Mouse (Mus musculus): ENCODE measurements around the gene Pot1a. TPM values are rescaled to one million over a fixed set of nuclear protein-coding genes. Genes with fewer than 3 reads are reported as not detected.

The Pot1a gene
- polyA plus RNA-seq (2015; fragmentation: Nextera tagmentation; extraction: Ambion mirVana), result 34.9 and 38.2 TPM in 2 replicates

GRCm38 (mm10) chr6:25808806-25809495 is at the start of gene Pot1a:
Gene Pot1a, minus strand, starts transcription at chr6:25809246.
- peak within 1 kb of the TSS; percentile 68 for H3K9ac ChIP-seq
- no peaks in the 10 kb centered on the region for H3K9me3 ChIP-seq (replicated peaks)
- H3K27ac ChIP-seq, result peak within 1 kb of the TSS; percentile 67
- WGBS, result under 1% methylated on average over 34 of the region's 34 CpGs
- H3K27me3 ChIP-seq, result no peaks in the 10 kb centered on the region
- H3K4me3 ChIP-seq, result peak within 1 kb of the TSS; percentile 57
- H3K36me3 ChIP-seq (ENCODE audit: poor library complexity, severe bottlenecking), result peaks cover 7% of the 10 kb centered on the region; the same call in 1 of the 2 replicates
- ATAC-seq, result peak; percentile 99
- H3K4me1 ChIP-seq, result peaks cover 19% of the 10 kb centered on the region; the same call in 1 of the 2 replicates
- peak within 1 kb of the TSS; percentile 62 for H3K4me2 ChIP-seq

- no peaks in the 10 kb centered on the region for H3K36me3 ChIP-seq (ENCODE audit: poor library complexity, severe bottlenecking)
- H3K4me1 ChIP-seq, result no peaks in the 10 kb centered on the region
- no peaks in the 10 kb centered on the region for H3K27me3 ChIP-seq
- 32% methylated on average over 2 of the region's 2 CpGs for WGBS
- no peak overlapping the region for H3K9ac ChIP-seq
- no peak overlapping the region for H3K4me3 ChIP-seq
- H3K27ac ChIP-seq, result no peak overlapping the region
- no peak overlapping the region for H3K4me2 ChIP-seq
- H3K9me3 ChIP-seq (replicated peaks), result no peaks in the 10 kb centered on the region
- no peak for ATAC-seq
These were observed 27.2 kb upstream of the Pot1a start for GRCm38 (mm10) chr6:25836261-25836660.

- no peak overlapping the region for H3K9ac ChIP-seq
- no peak overlapping the region for H3K4me3 ChIP-seq
- H3K9me3 ChIP-seq (replicated peaks), result no peaks in the 10 kb centered on the region
- H3K27me3 ChIP-seq, result no peaks in the 10 kb centered on the region
- no peak overlapping the region for H3K4me2 ChIP-seq
- ATAC-seq, result no peak
- peaks cover 19% of the 10 kb centered on the region; the same call in 1 of the 2 replicates for H3K4me1 ChIP-seq
- 92% methylated on average over 3 of the region's 3 CpGs for WGBS
- peaks cover 13% of the 10 kb centered on the region; the same call in 1 of the 2 replicates for H3K36me3 ChIP-seq (ENCODE audit: poor library complexity, severe bottlenecking)
- no peak overlapping the region for H3K27ac ChIP-seq
These were observed 3.0 kb downstream of the Pot1a start for GRCm38 (mm10) chr6:25806021-25806420.

GRCm38 (mm10) chr6:25802269-25802668 is 6.8 kb downstream of the Pot1a start:
- H3K27ac ChIP-seq, result no peak overlapping the region
- H3K4me1 ChIP-seq, result peaks cover 3% of the 10 kb centered on the region; the same call in 1 of the 2 replicates
- H3K36me3 ChIP-seq (ENCODE audit: poor library complexity, severe bottlenecking), result peaks cover 26% of the 10 kb centered on the region; the same call in 1 of the 2 replicates
- 74% methylated on average over 3 of the region's 3 CpGs for WGBS
- H3K27me3 ChIP-seq, result no peaks in the 10 kb centered on the region
- H3K4me2 ChIP-seq, result no peak overlapping the region
- H3K9me3 ChIP-seq (replicated peaks), result no peaks in the 10 kb centered on the region
- no peak overlapping the region for H3K9ac ChIP-seq
- no peak overlapping the region for H3K4me3 ChIP-seq
- no peak for ATAC-seq

- H3K9me3 ChIP-seq (replicated peaks), result no peaks in the 10 kb centered on the region
- 82% methylated on average over 6 of the region's 6 CpGs for WGBS
- H3K27me3 ChIP-seq, result no peaks in the 10 kb centered on the region
- H3K4me3 ChIP-seq, result no peak overlapping the region
- peaks cover 31% of the 10 kb centered on the region; the same call in 1 of the 2 replicates for H3K36me3 ChIP-seq (ENCODE audit: poor library complexity, severe bottlenecking)
- no peak overlapping the region for H3K9ac ChIP-seq
- H3K27ac ChIP-seq, result no peak overlapping the region
- ATAC-seq, result no peak
- no peaks in the 10 kb centered on the region for H3K4me1 ChIP-seq
- H3K4me2 ChIP-seq, result no peak overlapping the region
These were observed 7.8 kb downstream of the Pot1a start for GRCm38 (mm10) chr6:25801230-25801629.

GRCm38 (mm10) chr6:25768238-25768637 is 40.8 kb downstream of the Pot1a start:
- no peak overlapping the region for H3K9ac ChIP-seq
- H3K9me3 ChIP-seq (replicated peaks), result no peaks in the 10 kb centered on the region
- H3K4me1 ChIP-seq, result no peaks in the 10 kb centered on the region
- no peak overlapping the region for H3K27ac ChIP-seq
- no peak for ATAC-seq
- H3K27me3 ChIP-seq, result no peaks in the 10 kb centered on the region
- H3K4me2 ChIP-seq, result no peak overlapping the region
- peaks cover 33% of the 10 kb centered on the region for H3K36me3 ChIP-seq (ENCODE audit: poor library complexity, severe bottlenecking)
- WGBS, result 92% methylated on average over 3 of the region's 3 CpGs
- H3K4me3 ChIP-seq, result no peak overlapping the region

- H3K4me3 ChIP-seq, result no peak overlapping the region
- no peak overlapping the region for H3K4me2 ChIP-seq
- peaks cover 38% of the 10 kb centered on the region for H3K36me3 ChIP-seq (ENCODE audit: poor library complexity, severe bottlenecking)
- no peak overlapping the region for H3K9ac ChIP-seq
- H3K9me3 ChIP-seq (replicated peaks), result no peaks in the 10 kb centered on the region
- H3K27ac ChIP-seq, result no peak overlapping the region
- ATAC-seq, result 0 out of 2 replicates have a peak, but pooled peaks have one; percentile 30
- no peaks in the 10 kb centered on the region for H3K27me3 ChIP-seq
- 88% methylated on average over 8 of the region's 8 CpGs for WGBS
- no peaks in the 10 kb centered on the region for H3K4me1 ChIP-seq
These were observed 41.5 kb downstream of the Pot1a start for GRCm38 (mm10) chr6:25767552-25767951.

- Histone ChIP-seq H3K9me3 (replicated peaks) (no peaks in the 10 kb centered on the region), H3K9ac (no peak overlapping the region), H3K4me1 (no peaks in the 10 kb centered on the region), H3K27me3 (no peaks in the 10 kb centered on the region), H3K36me3 (ENCODE audit: poor library complexity, severe bottlenecking) (peaks cover 43% of the 10 kb centered on the region), H3K4me3 (no peak overlapping the region), H3K27ac (no peak overlapping the region), H3K4me2 (no peak overlapping the region)
- ATAC-seq, result peak; percentile 92
- WGBS, result 50% methylated on average over 7 of the region's 7 CpGs
These were observed 42.0 kb downstream of the Pot1a start for GRCm38 (mm10) chr6:25767073-25767472.

GRCm38 (mm10) chr6:25766283-25766682 is 42.8 kb downstream of the Pot1a start:
- WGBS, result 87% methylated on average over 10 of the region's 10 CpGs

GRCm38 (mm10) chr6:25752651-25753050 is 56.4 kb downstream of the Pot1a start:
- 91% methylated on average over 1 of the region's 1 CpGs for WGBS
- Histone ChIP-seq H3K27ac (no peak overlapping the region), H3K4me1 (no peaks in the 10 kb centered on the region), H3K27me3 (no peaks in the 10 kb centered on the region), H3K36me3 (ENCODE audit: poor library complexity, severe bottlenecking) (peaks cover 28% of the 10 kb centered on the region), H3K4me2 (no peak overlapping the region), H3K9me3 (replicated peaks) (no peaks in the 10 kb centered on the region), H3K9ac (no peak overlapping the region), H3K4me3 (no peak overlapping the region)
- no peak for ATAC-seq

More at GRCm38 (mm10) chr6:25766283-25766682, 42.8 kb downstream of the Pot1a start:
- H3K36me3 ChIP-seq (ENCODE audit: poor library complexity, severe bottlenecking), result peaks cover 46% of the 10 kb centered on the region
- H3K4me2 ChIP-seq, result no peak overlapping the region
- H3K27ac ChIP-seq, result no peak overlapping the region
- no peaks in the 10 kb centered on the region for H3K9me3 ChIP-seq (replicated peaks)
- ATAC-seq, result no peak
- no peaks in the 10 kb centered on the region for H3K27me3 ChIP-seq
- H3K9ac ChIP-seq, result no peak overlapping the region
- no peaks in the 10 kb centered on the region for H3K4me1 ChIP-seq
- no peak overlapping the region for H3K4me3 ChIP-seq

- H3K27me3 ChIP-seq, result no peaks in the 10 kb centered on the region
- H3K27ac ChIP-seq, result no peak overlapping the region
- no peaks in the 10 kb centered on the region for H3K4me1 ChIP-seq
- no peaks in the 10 kb centered on the region for H3K36me3 ChIP-seq (ENCODE audit: poor library complexity, severe bottlenecking)
- no peak overlapping the region for H3K4me3 ChIP-seq
- no peak for ATAC-seq
- no peak overlapping the region for H3K4me2 ChIP-seq
- H3K9me3 ChIP-seq (replicated peaks), result no peaks in the 10 kb centered on the region
- H3K9ac ChIP-seq, result no peak overlapping the region
These were observed 72.5 kb downstream of the Pot1a start for GRCm38 (mm10) chr6:25736533-25736932.

- 74% methylated on average over 1 of the region's 1 CpGs for WGBS
- H3K27ac ChIP-seq, result no peak overlapping the region
These were observed 82.5 kb downstream of the Pot1a start for GRCm38 (mm10) chr6:25726560-25726959.

More at GRCm38 (mm10) chr6:25726560-25726959, 82.5 kb downstream of the Pot1a start:
- H3K4me2 ChIP-seq, result no peak overlapping the region
- no peaks in the 10 kb centered on the region for H3K4me1 ChIP-seq
- ATAC-seq, result no peak
- H3K9me3 ChIP-seq (replicated peaks), result no peaks in the 10 kb centered on the region
- H3K27me3 ChIP-seq, result no peaks in the 10 kb centered on the region
- H3K4me3 ChIP-seq, result no peak overlapping the region
- H3K36me3 ChIP-seq (ENCODE audit: poor library complexity, severe bottlenecking), result no peaks in the 10 kb centered on the region
- no peak overlapping the region for H3K9ac ChIP-seq

Measured in forebrain, embryonic 13.5 days (tissue).